Mouse (Mus musculus) liver, embryonic 14.5 days (tissue): ENCODE data around the gene Wfikkn2. TPM values are rescaled to one million over a fixed set of nuclear protein-coding genes. Genes with fewer than 3 reads are reported as not detected.

ENCODE experiments used
- ATAC-seq: fragments of 200-750 bp; cut with Nextera tagmentation; 2 replicates; pipeline ENCODE4 v1.8.0; 2017; ENCODE audit warnings: moderate number of reproducible peaks, mild to moderate bottlenecking, moderate library complexity; ENCODE audit not compliant: insufficient read depth
- DNase-seq, 3 experiments: peaks; one replicate each; pipeline ENCODE4 v3.0.0-alpha.2; 2012 to 2013; ENCODE audit warnings: low read depth in 3 of 3, low spot score in 3 of 3
- H3K27ac ChIP-seq: fragments of 300-500 bp; sonication (generic); 2 replicates; pipeline ENCODE4 v1.5.1; 2014; ENCODE audit warnings: moderate library complexity, mild to moderate bottlenecking, control low read depth, inconsistent platforms
- H3K27me3 ChIP-seq: fragments of 300-500 bp; sonication (generic); 2 replicates; pipeline ENCODE4 v1.6.1; 2014; ENCODE audit warnings: mild to moderate bottlenecking, low read length, moderate library complexity; ENCODE audit not compliant: control insufficient read depth, insufficient read depth
- H3K36me3 ChIP-seq: fragments of 300-500 bp; sonication (generic); replicated peaks from 2 replicates; pipeline ENCODE4 v1.6.1; 2014; ENCODE audit warnings: low read depth; ENCODE audit not compliant: control insufficient read depth, insufficient read depth
- H3K4me1 ChIP-seq, 2 experiments: fragments of 200-500 bp in 1 of 2; fragments of 300-500 bp in 1 of 2; sonication (generic) in 1 of 2; replicated peaks; 2 replicates each; pipeline ENCODE4 v1.6.1; 2012 to 2014; ENCODE audit warnings: antibody characterized with exemption in 1 of 2, inconsistent platforms in 1 of 2, low read length in 1 of 2; ENCODE audit not compliant: control insufficient read depth in 2 of 2, insufficient read depth in 2 of 2
- H3K4me2 ChIP-seq: fragments of 300-500 bp; sonication (generic); 2 replicates; pipeline ENCODE4 v1.6.1; 2014; ENCODE audit warnings: low read depth, mild to moderate bottlenecking, control low read depth, moderate library complexity
- H3K4me3 ChIP-seq, 2 experiments: fragments of 200-500 bp in 1 of 2; fragments of 300-500 bp in 1 of 2; sonication (generic) in 1 of 2; 2 replicates each; pipeline ENCODE4 v1.5.1; 2012 to 2014; ENCODE audit warnings: low read depth in 2 of 2, low read length in 2 of 2, mild to moderate bottlenecking in 2 of 2, control low read depth in 1 of 2, inconsistent platforms in 1 of 2, moderate library complexity in 1 of 2; ENCODE audit not compliant: insufficient read depth in 1 of 2
- H3K9ac ChIP-seq: fragments of 300-500 bp; sonication (generic); replicated peaks from 2 replicates; pipeline ENCODE4 v1.6.1; 2014; ENCODE audit warnings: mild to moderate bottlenecking, control low read depth, moderate library complexity
- H3K9me3 ChIP-seq: fragments of 300-500 bp; sonication (generic); 2 replicates; pipeline ENCODE4 v1.6.1; 2016; ENCODE audit warnings: low read length, mixed read lengths; ENCODE audit not compliant: control insufficient read depth
- CTCF ChIP-seq: IDR thresholded peaks from 2 replicates; pipeline ENCODE4 v1.5.1; 2016; ENCODE audit warnings: antibody characterized with exemption, low read depth, control low read depth
- EP300 ChIP-seq: IDR thresholded peaks from 2 replicates; pipeline ENCODE4 v1.6.1; 2016; ENCODE audit warnings: antibody characterized with exemption, low read depth
- WGBS: fragments of 180-500 bp; shearing (Covaris S2); extraction: QIAGEN DNeasy Blood & Tissue Kit; methylation state at CpG from one replicate; pipeline ENCODE4 v1.1.7; 2014; ENCODE audit not compliant: insufficient replicate concordance; 5-methylcytosine and 5-hydroxymethylcytosine counted together
- polyA plus RNA-seq, 2 experiments: library from polyadenylated mRNA; depleted of rRNA in 1 of 2; stranded (reverse) in 1 of 2; unstranded in 1 of 2; fragments of >200 nt; fragmentation: Nextera tagmentation in 1 of 2; extraction: Ambion mirVana in 1 of 2; gene quantifications; 2 replicates each; pipeline versions ENCODE4 v1.2.1 to v1.2.3; 2012 to 2014

Wfikkn2 gene
- polyA plus RNA-seq, 2 experiments = 0.12 to 0.17 TPM

- DNase-seq = peak; percentile 99
- Histone ChIP-seq H3K4me2 (peak within 1 kb of the TSS; percentile 91), H3K9me3 (no peaks in the 10 kb centered on the region), H3K4me3 (peak within 1 kb of the TSS; percentile 62 to 85), H3K36me3 (peaks cover 8% of the 10 kb centered on the region), H3K4me1 (peaks cover 5 to 7% of the 10 kb centered on the region in 2 experiments; a peak in 2 of 4 replicates), H3K27me3 (no peaks in the 10 kb centered on the region), H3K9ac (peak within 1 kb of the TSS; percentile 80), H3K27ac (peak within 1 kb of the TSS; percentile 77)
- TF ChIP-seq EP300 (no peak), CTCF (peak; percentile 45)
- WGBS = under 1% methylated on average over 52 of the region's 55 CpGs
- ATAC-seq = peak; percentile 91
Observed at GRCm38 (mm10) chr11:94211124-94211603, 34.6 kb downstream of the Wfikkn2 start, which contains the start of gene Tob1. Gene Tob1, plus strand, starts transcription at chr11:94211454.

- H3K27ac ChIP-seq = peak overlapping the region; percentile 84
- ATAC-seq = peak; percentile 66
- DNase-seq = peak; percentile 89 to 93 (median 90)
- H3K9ac ChIP-seq = peak overlapping the region; percentile 71
- peaks cover 5 to 8% of the 10 kb centered on the region in 2 experiments; a peak in 2 of 4 replicates for H3K4me1 ChIP-seq
- under 1% methylated on average over 43 of the region's 56 CpGs for WGBS
- H3K4me3 ChIP-seq = peak overlapping the region; percentile 64 to 77
- H3K27me3 ChIP-seq = no peaks in the 10 kb centered on the region
- H3K36me3 ChIP-seq = peaks cover 8% of the 10 kb centered on the region
- H3K4me2 ChIP-seq = peak overlapping the region; percentile 91
- H3K9me3 ChIP-seq = no peaks in the 10 kb centered on the region
- TF ChIP-seq EP300 (no peak), CTCF (peak; percentile 11; the same call in 1 of the 2 replicates)
Observed at GRCm38 (mm10) chr11:94210191-94211086, 35.4 kb downstream of the Wfikkn2 start.

- H3K9me3 ChIP-seq = no peaks in the 10 kb centered on the region
- peaks cover 5 to 8% of the 10 kb centered on the region in 2 experiments; a peak in 2 of 4 replicates for H3K4me1 ChIP-seq
- peaks cover 8% of the 10 kb centered on the region for H3K36me3 ChIP-seq
- 3% methylated on average over 14 of the region's 14 CpGs for WGBS
- H3K9ac ChIP-seq = peak overlapping the region; percentile 71
- peak overlapping the region; percentile 91 for H3K4me2 ChIP-seq
- H3K4me3 ChIP-seq = peak overlapping the region; percentile 64 to 77
- DNase-seq = peak in 1 of 3 experiments; percentile 6
- no peaks in the 10 kb centered on the region for H3K27me3 ChIP-seq
- ATAC-seq = peak; percentile 6
- TF ChIP-seq EP300 (no peak), CTCF (no peak)
- H3K27ac ChIP-seq = peak overlapping the region; percentile 84
Observed at GRCm38 (mm10) chr11:94209695-94210131, 36.1 kb downstream of the Wfikkn2 start.

- H3K4me3 ChIP-seq = peak overlapping the region in 1 of 2 experiments; percentile 64; a peak in 1 of 4 replicates
Observed at GRCm38 (mm10) chr11:94208811-94209675, 36.8 kb downstream of the Wfikkn2 start.

More at GRCm38 (mm10) chr11:94208811-94209675, 36.8 kb downstream of the Wfikkn2 start:
- Histone ChIP-seq H3K4me2 (peak overlapping the region; percentile 91), H3K36me3 (peaks cover 3% of the 10 kb centered on the region), H3K27me3 (no peaks in the 10 kb centered on the region), H3K9me3 (no peaks in the 10 kb centered on the region), H3K9ac (peak overlapping the region; percentile 71), H3K27ac (no peak overlapping the region), H3K4me1 (peaks cover 5 to 8% of the 10 kb centered on the region in 2 experiments; a peak in 2 of 4 replicates)
- no peak for ATAC-seq
- WGBS = 48% methylated on average over 8 of the region's 8 CpGs
- no peak for DNase-seq
- TF ChIP-seq CTCF (no peak), EP300 (no peak)
